Mouse (Mus musculus) c-Kit-negative CD71-positive TER-119-positive erythroid progenitor cells, embryonic 14.5 days (primary cell): ENCODE measurements around the gene Slc50a1.
A peak's percentile ranks its signal among the peaks of the same experiment; 100 is the strongest.

Experiments used
- DNase-seq: peaks from one replicate; pipeline ENCODE4 v3.0.0-alpha.2; 2013; ENCODE audit warnings: low read depth, low spot score

Slc50a1 gene

GRCm38 (mm10) chr3:89270051-89270755, at the start of gene Slc50a1:
Slc50a1 (minus strand) TSS chr3:89270570.
- DNase-seq = no peak

GRCm38 (mm10) chr3:89319591-89320350, 49.4 kb upstream of the Slc50a1 start:
- no peak for DNase-seq

GRCm38 (mm10) chr3:89318971-89319590, 48.7 kb upstream of the Slc50a1 start:
- DNase-seq = no peak

- DNase-seq = no peak
Measured at GRCm38 (mm10) chr3:89318316-89318715, 47.9 kb upstream of the Slc50a1 start.

GRCm38 (mm10) chr3:89317246-89317645, 46.9 kb upstream of the Slc50a1 start:
- DNase-seq = no peak

- peak; percentile 52 for DNase-seq
Measured at GRCm38 (mm10) chr3:89316833-89317232, 46.5 kb upstream of the Slc50a1 start.

GRCm38 (mm10) chr3:89315930-89316831, 45.8 kb upstream of the Slc50a1 start:
- DNase-seq = no peak

- peak; percentile 28 for DNase-seq
Measured at GRCm38 (mm10) chr3:89315195-89315929, 45.0 kb upstream of the Slc50a1 start.

- DNase-seq = no peak
Measured at GRCm38 (mm10) chr3:89314791-89315190, 44.4 kb upstream of the Slc50a1 start.

- no peak for DNase-seq
Measured at GRCm38 (mm10) chr3:89314340-89314739, 44.0 kb upstream of the Slc50a1 start.

GRCm38 (mm10) chr3:89308089-89308488, 37.7 kb upstream of the Slc50a1 start:
- no peak for DNase-seq

GRCm38 (mm10) chr3:89305551-89306325, 35.4 kb upstream of the Slc50a1 start:
- DNase-seq = no peak

GRCm38 (mm10) chr3:89305105-89305504, 34.7 kb upstream of the Slc50a1 start:
- DNase-seq = no peak

- no peak for DNase-seq
Measured at GRCm38 (mm10) chr3:89304440-89304839, 34.1 kb upstream of the Slc50a1 start.

- no peak for DNase-seq
Measured at GRCm38 (mm10) chr3:89300514-89300913, 30.1 kb upstream of the Slc50a1 start.

GRCm38 (mm10) chr3:89300071-89300470, 29.7 kb upstream of the Slc50a1 start:
- DNase-seq = no peak

- DNase-seq = no peak
Measured at GRCm38 (mm10) chr3:89299499-89299898, 29.1 kb upstream of the Slc50a1 start.

GRCm38 (mm10) chr3:89298908-89299307, 28.5 kb upstream of the Slc50a1 start:
- DNase-seq = no peak

GRCm38 (mm10) chr3:89296761-89297396, 26.5 kb upstream of the Slc50a1 start:
- no peak for DNase-seq
